8 mouse cellular contexts compared by ENCODE assay signal in genomic region chr9:36769048-36769413, GRCm38 (mm10). TPM values are rescaled to one million over a fixed set of nuclear protein-coding genes. Genes with fewer than 3 reads are reported as not detected.
DNase-seq lines count a peak whose midpoint lies in the region; ATAC-seq and TF ChIP-seq lines count a peak whose summit lies in the region.

No protein-coding gene starts in this region.

- H3K4me1 ChIP-seq in kidney, adult 2 months (ENCODE audit: control insufficient read depth, insufficient read depth, low read length) = peaks cover 3% of the 10 kb centered on the region; the same call in 1 of the 2 replicates
- peaks cover 23% of the 10 kb centered on the region for H3K4me1 ChIP-seq in forebrain, embryonic 13.5 days

- ATAC-seq in forebrain, embryonic 13.5 days = no peak
- 0 out of 2 replicates have a peak, but pooled peaks have one; percentile 0 for ATAC-seq in megakaryocyte progenitor cell, adult 5-6 weeks (replicated peaks; ENCODE audit: poor library complexity)

- DNase-seq in kidney, adult 18-20 months = peak; percentile 2
- no peak for DNase-seq in kidney, adult 2 months
- DNase-seq in adipocyte (ENCODE audit: low spot score) = peak; percentile 10
- DNase-seq in adrenal gland, postnatal 25 days = no peak
- no peak for DNase-seq in layer of hippocampus, postnatal 25 days (ENCODE audit: extremely low spot score in 1 of 2, low spot score in 1 of 2)
- DNase-seq in gastrocnemius, postnatal 4 days (ENCODE audit: low spot score in 2 of 2) = no peak

- 90% methylated on average over 1 of the region's 1 CpGs for WGBS in kidney, adult 2 months
- WGBS in forebrain, embryonic 13.5 days = 84% methylated on average over 1 of the region's 1 CpGs

- no peak overlapping the region for H3K9ac ChIP-seq in forebrain, embryonic 13.5 days

- H3K4me3 ChIP-seq in kidney, adult 2 months (ENCODE audit: insufficient read depth, low read depth, low read length) = no peak overlapping the region; the same call in 1 of the 2 replicates
- H3K4me3 ChIP-seq in forebrain, embryonic 13.5 days = peak overlapping the region; percentile 98; the same call in 1 of the 2 replicates

- no peaks in the 10 kb centered on the region; the same call in 1 of the 2 replicates for H3K36me3 ChIP-seq in kidney, adult 2 months (ENCODE audit: control insufficient read depth, insufficient read depth, low read length)
- peaks cover 7% of the 10 kb centered on the region for H3K36me3 ChIP-seq in forebrain, embryonic 13.5 days (ENCODE audit: poor library complexity, severe bottlenecking)

- TF ChIP-seq POLR2A in kidney, adult 2 months (IDR thresholded peaks at IDR 0.05; ENCODE audit: low read depth, low read length) = no peak

- no peaks in the 10 kb centered on the region for H3K27me3 ChIP-seq in kidney, adult 2 months (replicated peaks; ENCODE audit: control insufficient read depth, insufficient read depth, low read length)
- no peaks in the 10 kb centered on the region for H3K27me3 ChIP-seq in forebrain, embryonic 13.5 days

- no peak for TF ChIP-seq CTCF in kidney, adult 2 months (conservative IDR thresholded peaks at IDR 0.05; ENCODE audit: insufficient read depth, insufficient read length, low read depth, low read length)

- no peak overlapping the region for H3K27ac ChIP-seq in kidney, adult 2 months (ENCODE audit: insufficient read depth, low read depth, low read length)
- H3K27ac ChIP-seq in forebrain, embryonic 13.5 days = no peak overlapping the region

- peak overlapping the region; percentile 72 for H3K4me2 ChIP-seq in forebrain, embryonic 13.5 days

- H3K9me3 ChIP-seq in forebrain, embryonic 13.5 days (replicated peaks) = no peaks in the 10 kb centered on the region

RNA-seq across cellular contexts. Expression of gene Stt3a, which starts 1.6 kb away (rescaled TPM):
- 194 and 199 TPM in 2 replicates for polyA plus RNA-seq in kidney, adult 2 months (2012; rRNA removed)
- 104 and 117 TPM in 2 replicates for polyA plus RNA-seq in forebrain, embryonic 13.5 days (2015; fragmentation: Nextera tagmentation; extraction: Ambion mirVana)
- 374 and 460 TPM in 2 replicates for total RNA-seq in megakaryocyte progenitor cell, adult 5-6 weeks (2015)
- total RNA-seq in megakaryocyte progenitor cell, adult 5-6 weeks (2017) = 885 and 971 TPM in 2 replicates
- total RNA-seq in adrenal gland, postnatal 25 days (2021) = 189 and 263 TPM in 2 replicates
- total RNA-seq in layer of hippocampus, postnatal 25 days (2021) = 10 to 100 TPM; 66.8 to 84.0 TPM
- total RNA-seq in gastrocnemius, postnatal 4 days (2021) = 100 to 1,000 TPM; 137 to 144 TPM

RNA-seq across cellular contexts. Expression of gene Ei24, which starts 28.2 kb away (rescaled TPM):
- 85.9 and 94.1 TPM in 2 replicates for polyA plus RNA-seq in kidney, adult 2 months (2012; rRNA removed)
- 105 and 112 TPM in 2 replicates for polyA plus RNA-seq in forebrain, embryonic 13.5 days (2015; fragmentation: Nextera tagmentation; extraction: Ambion mirVana)
- total RNA-seq in megakaryocyte progenitor cell, adult 5-6 weeks (2015) = 43.7 and 49.3 TPM in 2 replicates
- 38.9 and 51.4 TPM in 2 replicates for total RNA-seq in megakaryocyte progenitor cell, adult 5-6 weeks (2017)
- 118 and 131 TPM in 2 replicates for total RNA-seq in adrenal gland, postnatal 25 days (2021)
- total RNA-seq in layer of hippocampus, postnatal 25 days (2021) = 100 to 1,000 TPM; 101 to 104 TPM
- 10 to 100 TPM; 51.3 to 55.9 TPM for total RNA-seq in gastrocnemius, postnatal 4 days (2021)

RNA-seq across cellular contexts. Expression of gene Chek1, which starts 42.2 kb away (rescaled TPM):
- 0.11 and 0.20 TPM in 2 replicates for polyA plus RNA-seq in kidney, adult 2 months (2012; rRNA removed)
- polyA plus RNA-seq in forebrain, embryonic 13.5 days (2015; fragmentation: Nextera tagmentation; extraction: Ambion mirVana) = 39.4 and 43.1 TPM in 2 replicates
- 42.2 and 52.8 TPM in 2 replicates for total RNA-seq in megakaryocyte progenitor cell, adult 5-6 weeks (2015)
- total RNA-seq in megakaryocyte progenitor cell, adult 5-6 weeks (2017) = 57.7 and 69.5 TPM in 2 replicates
- total RNA-seq in adrenal gland, postnatal 25 days (2021) = 5.8 and 8.1 TPM in 2 replicates
- 1 to 10 TPM; 2.1 TPM for total RNA-seq in layer of hippocampus, postnatal 25 days (2021)
- total RNA-seq in gastrocnemius, postnatal 4 days (2021) = 10 to 100 TPM in 1 of 2 experiments, 1 to 10 TPM in 1; 8.1 to 11.5 TPM

RNA-seq across cellular contexts. Expression of gene Fez1, which starts 52.6 kb away (rescaled TPM):
- polyA plus RNA-seq in kidney, adult 2 months (2012; rRNA removed) = 0.33 and 0.60 TPM in 2 replicates
- polyA plus RNA-seq in forebrain, embryonic 13.5 days (2015; fragmentation: Nextera tagmentation; extraction: Ambion mirVana) = 601 and 607 TPM in 2 replicates
- not detected in 2 replicates for total RNA-seq in megakaryocyte progenitor cell, adult 5-6 weeks (2015)
- not detected in 2 replicates for total RNA-seq in megakaryocyte progenitor cell, adult 5-6 weeks (2017)
- total RNA-seq in adrenal gland, postnatal 25 days (2021) = 4.0 and 4.7 TPM in 2 replicates
- total RNA-seq in layer of hippocampus, postnatal 25 days (2021) = 100 to 1,000 TPM; 301 to 329 TPM
- 10 to 100 TPM; 11.1 to 13.2 TPM for total RNA-seq in gastrocnemius, postnatal 4 days (2021)

Comparison
In these comparisons a context has a peak if more than half of its experiments do, and no peak if none do; other contexts are left out.
1. DNase-seq: peak in kidney, adult 18-20 months (single experiment) and adipocyte (single experiment); none in kidney, adult 2 months (single experiment), adrenal gland, postnatal 25 days (single experiment), layer of hippocampus, postnatal 25 days (0 of 2) and gastrocnemius, postnatal 4 days (0 of 2).